ENCODE assay signal across 13 mouse cellular contexts in the genomic region with DNA sequence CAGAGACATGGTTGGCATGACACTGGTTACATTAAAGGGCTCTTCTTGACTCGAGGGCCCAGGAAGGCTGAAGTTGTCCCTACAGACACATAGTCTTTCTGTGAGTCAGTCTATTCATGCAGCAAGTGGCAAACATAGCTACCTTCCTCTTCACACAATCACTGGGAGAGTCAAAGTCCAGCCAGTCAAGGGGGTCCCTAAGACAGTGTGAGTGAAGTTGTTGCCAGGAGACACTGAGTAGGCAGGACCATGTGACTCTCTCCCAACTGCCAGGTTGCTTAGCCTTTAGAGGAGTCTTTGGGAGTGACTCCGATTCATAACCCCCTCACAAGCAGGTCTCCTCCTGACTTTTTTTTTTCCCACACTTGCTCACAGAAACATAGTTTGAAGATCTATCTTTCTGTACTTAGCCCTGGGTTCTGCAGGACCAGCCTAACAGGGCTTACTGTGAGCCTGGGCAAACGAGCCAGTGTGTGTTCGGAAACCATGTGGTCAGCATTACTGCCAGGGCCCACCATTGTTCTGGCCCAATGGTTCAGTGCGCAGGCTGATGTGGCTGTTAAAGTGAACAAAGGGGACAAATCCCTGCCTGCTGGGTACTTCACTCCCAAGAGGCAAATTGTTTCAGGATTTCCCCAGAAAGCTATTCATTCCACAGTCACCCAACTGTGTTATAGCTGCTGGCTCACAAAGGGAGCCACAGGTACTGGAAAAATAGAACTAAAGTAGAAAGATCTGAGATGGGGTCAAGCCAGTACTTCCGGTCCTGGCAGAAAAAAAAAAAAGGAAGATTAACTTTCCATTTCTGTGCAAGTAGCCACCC. TPM values are rescaled to one million over a fixed set of nuclear protein-coding genes. Genes with fewer than 3 reads are reported as not detected.
A peak's percentile ranks its signal among the peaks of the same experiment; 100 is the strongest.
DNase-seq lines count a peak whose midpoint lies in the region; ATAC-seq and TF ChIP-seq lines count a peak whose summit lies in the region.
"Had no signal": no experiment of that assay in that cellular context is flagged by ENCODE, and none has a peak within 500 bp of the region (broad histone marks: within the 10 kb centered on the region; RNA-seq: fewer than 3 reads in every experiment).

No protein-coding gene starts in this region.

- H3K4me2 ChIP-seq in hindbrain, embryonic 16.5 days (ENCODE audit: low read length) = no peak overlapping the region
- no peak overlapping the region for H3K4me2 ChIP-seq in neural tube, embryonic 14.5 days (ENCODE audit: low read depth, low read length)
- H3K4me2 ChIP-seq: lung, embryonic 14.5 days had no signal

- ATAC-seq in hindbrain, embryonic 16.5 days = peak; percentile 83
- peak; percentile 82; the same call in 1 of the 2 replicates for ATAC-seq in neural tube, embryonic 14.5 days (ENCODE audit: low read depth)

- TF ChIP-seq POLR2A in cerebellum, adult 2 months (IDR thresholded peaks at IDR 0.05; ENCODE audit: borderline replicate concordance, insufficient read depth, low read length) = no peak
- TF ChIP-seq POLR2A in embryonic fibroblast, embryonic 13.5 days (IDR thresholded peaks at IDR 0.05; ENCODE audit: low read depth, low read length) = no peak

- H3K9me3 ChIP-seq in hindbrain, embryonic 16.5 days (ENCODE audit: control insufficient read depth, low read length) = no peaks in the 10 kb centered on the region
- H3K9me3 ChIP-seq in neural tube, embryonic 14.5 days (ENCODE audit: control insufficient read depth, low read length) = no peaks in the 10 kb centered on the region

- H3K9ac ChIP-seq in hindbrain, embryonic 16.5 days (ENCODE audit: low read depth, low read length) = no peak overlapping the region
- H3K9ac ChIP-seq in neural tube, embryonic 14.5 days (replicated peaks; ENCODE audit: low read depth, low read length) = no peak overlapping the region
- H3K9ac ChIP-seq: lung, embryonic 14.5 days had no signal

- H3K27ac ChIP-seq in cerebellum, adult 2 months (ENCODE audit: insufficient read depth, low read length) = no peak overlapping the region
- H3K27ac ChIP-seq in embryonic fibroblast, embryonic 13.5 days (ENCODE audit: insufficient read depth, low read length) = peak overlapping the region; percentile 21; the same call in 1 of the 2 replicates
- H3K27ac ChIP-seq in hindbrain, embryonic 16.5 days (ENCODE audit: low read depth, low read length) = no peak overlapping the region
- H3K27ac ChIP-seq in neural tube, embryonic 14.5 days (ENCODE audit: low read depth, low read length) = no peak overlapping the region

- WGBS in cerebellum, adult 2 months = 75% methylated on average over 6 of the region's 6 CpGs
- 15% methylated on average over 6 of the region's 6 CpGs for WGBS in hindbrain, embryonic 16.5 days
- 9% methylated on average over 6 of the region's 6 CpGs for WGBS in neural tube, embryonic 14.5 days

- peaks cover 33% of the 10 kb centered on the region for H3K4me1 ChIP-seq in cerebellum, adult 2 months (ENCODE audit: control insufficient read depth, insufficient read depth, low read length)
- peaks cover 5% of the 10 kb centered on the region; the same call in 1 of the 2 replicates for H3K4me1 ChIP-seq in embryonic fibroblast, embryonic 13.5 days (ENCODE audit: control insufficient read depth, insufficient read depth, low read length)
- H3K4me1 ChIP-seq in hindbrain, embryonic 16.5 days (ENCODE audit: control insufficient read depth, insufficient read depth, low read depth, low read length) = peaks cover 6% of the 10 kb centered on the region
- H3K4me1 ChIP-seq in neural tube, embryonic 14.5 days (ENCODE audit: control insufficient read depth, insufficient read depth, low read length) = no peaks in the 10 kb centered on the region

- DNase-seq in cerebellum, adult 9-10 months = peak; percentile 33
- no peak for DNase-seq in cerebellum, adult 2 months
- DNase-seq in frontal cortex, postnatal 36 days (ENCODE audit: low spot score in 2 of 2) = no peak
- no peak for DNase-seq in kidney, postnatal 10 days
- DNase-seq in kidney, postnatal 14 days = no peak
- DNase-seq: cerebellum, postnatal 36 days; kidney, adult 9 months; lung, embryonic 14.5 days had no signal

- no peak for TF ChIP-seq CTCF in cerebellum, adult 2 months (IDR thresholded peaks at IDR 0.05; ENCODE audit: borderline replicate concordance, insufficient read depth, low read depth, low read length)
- no peak for TF ChIP-seq CTCF in embryonic fibroblast, embryonic 13.5 days (IDR thresholded peaks at IDR 0.05; ENCODE audit: borderline replicate concordance, insufficient read depth, low read length)

- H3K27me3 ChIP-seq in cerebellum, adult 2 months (ENCODE audit: control insufficient read depth, insufficient read depth, low read length) = no peaks in the 10 kb centered on the region
- H3K27me3 ChIP-seq in hindbrain, embryonic 16.5 days (replicated peaks; ENCODE audit: control insufficient read depth, insufficient read depth, low read length) = peaks cover 13% of the 10 kb centered on the region
- peaks cover 18% of the 10 kb centered on the region for H3K27me3 ChIP-seq in neural tube, embryonic 14.5 days (ENCODE audit: control insufficient read depth, insufficient read depth, low read length)

- no peaks in the 10 kb centered on the region for H3K36me3 ChIP-seq in hindbrain, embryonic 16.5 days (ENCODE audit: control insufficient read depth, insufficient read depth, low read length)
- no peaks in the 10 kb centered on the region for H3K36me3 ChIP-seq in neural tube, embryonic 14.5 days (ENCODE audit: control insufficient read depth, insufficient read depth, low read length)

- H3K4me3 ChIP-seq in cerebellum, adult 2 months (replicated peaks; ENCODE audit: insufficient read depth, low read depth, low read length) = no peak overlapping the region
- H3K4me3 ChIP-seq in embryonic fibroblast, embryonic 13.5 days (ENCODE audit: insufficient read depth, low read length) = no peak overlapping the region
- no peak overlapping the region for H3K4me3 ChIP-seq in hindbrain, embryonic 16.5 days (ENCODE audit: low read length)
- no peak overlapping the region for H3K4me3 ChIP-seq in neural tube, embryonic 14.5 days (ENCODE audit: low read depth, low read length)

RNA-seq across cellular contexts. Expression of gene Crygs, which starts 11.1 kb away (rescaled TPM):
- polyA plus RNA-seq in cerebellum, adult 2 months (2012; rRNA removed) = 0.38 TPM in 2 replicates
- not detected in 2 replicates for polyA plus RNA-seq in embryonic fibroblast, embryonic 13.5 days (2011; ENCODE audit: insufficient read length, low read depth, missing spikeins)
- 0.18 and 0.25 TPM in 2 replicates for polyA plus RNA-seq in hindbrain, embryonic 16.5 days (2015; fragmentation: Nextera tagmentation; extraction: Ambion mirVana)
- not detected in 2 replicates for polyA plus RNA-seq in neural tube, embryonic 14.5 days (2014; fragmentation: Nextera tagmentation; extraction: Ambion mirVana)
- polyA plus RNA-seq: heart, embryonic 14.5 days; lung, embryonic 14.5 days; spleen, adult 2 months had no signal

RNA-seq across cellular contexts. Expression of gene Tbccd1, which starts 57.2 kb away (rescaled TPM):
- 20.2 and 21.5 TPM in 2 replicates for polyA plus RNA-seq in cerebellum, adult 2 months (2012; rRNA removed)
- polyA plus RNA-seq in embryonic fibroblast, embryonic 13.5 days (2011; ENCODE audit: insufficient read length, low read depth, missing spikeins) = 14.8 and 15.9 TPM in 2 replicates
- polyA plus RNA-seq in hindbrain, embryonic 16.5 days (2015; fragmentation: Nextera tagmentation; extraction: Ambion mirVana) = 20.1 and 23.5 TPM in 2 replicates
- 20.7 and 25.7 TPM in 2 replicates for polyA plus RNA-seq in neural tube, embryonic 14.5 days (2014; fragmentation: Nextera tagmentation; extraction: Ambion mirVana)

RNA-seq across cellular contexts. Expression of gene Dnajb11, which starts 57.4 kb away (rescaled TPM):
- polyA plus RNA-seq in cerebellum, adult 2 months (2012; rRNA removed) = 41.3 and 44.8 TPM in 2 replicates
- 100 and 101 TPM in 2 replicates for polyA plus RNA-seq in embryonic fibroblast, embryonic 13.5 days (2011; ENCODE audit: insufficient read length, low read depth, missing spikeins)
- polyA plus RNA-seq in hindbrain, embryonic 16.5 days (2015; fragmentation: Nextera tagmentation; extraction: Ambion mirVana) = 96.8 and 104 TPM in 2 replicates
- polyA plus RNA-seq in neural tube, embryonic 14.5 days (2014; fragmentation: Nextera tagmentation; extraction: Ambion mirVana) = 90.2 and 103 TPM in 2 replicates
